Mouse (Mus musculus) heart, embryonic 11.5 days (tissue): ENCODE results near the gene Vapb. TPM values are rescaled to one million over a fixed set of nuclear protein-coding genes. Genes with fewer than 3 reads are reported as not detected.
"Not testable (repeated sequence)": the region's sequence is repeated elsewhere in the genome, so short reads cannot be mapped to it uniquely, and the experiment has no call there.

ENCODE experiments used
- ATAC-seq: fragments of 200-750 bp; cut with Nextera tagmentation; replicated peaks from 2 replicates; pipeline ENCODE4 v1.8.0; 2017; ENCODE audit warnings: moderate library complexity; ENCODE audit not compliant: insufficient number of reproducible peaks, low FRiP score, low TSS enrichment
- H3K27ac ChIP-seq: fragments of 300-500 bp; sonication (generic); 2 replicates; pipeline ENCODE4 v1.5.1; 2014; ENCODE audit warnings: mild to moderate bottlenecking, low read depth, low read length
- H3K27me3 ChIP-seq: fragments of 300-500 bp; sonication (generic); 2 replicates; pipeline ENCODE4 v1.6.1; 2014; ENCODE audit warnings: mild to moderate bottlenecking, low read length, mixed read lengths; ENCODE audit not compliant: control insufficient read depth, insufficient read depth
- H3K36me3 ChIP-seq: fragments of 300-500 bp; sonication (generic); 2 replicates; pipeline ENCODE4 v1.6.1; 2014; ENCODE audit warnings: mild to moderate bottlenecking, low read length, moderate library complexity, mixed read lengths; ENCODE audit not compliant: control insufficient read depth, insufficient read depth
- H3K4me1 ChIP-seq: fragments of 300-500 bp; sonication (generic); 2 replicates; pipeline ENCODE4 v1.6.1; 2014; ENCODE audit warnings: low read length; ENCODE audit not compliant: control insufficient read depth, insufficient read depth
- H3K4me2 ChIP-seq: fragments of 300-500 bp; sonication (generic); 2 replicates; pipeline ENCODE4 v1.6.1; 2014; ENCODE audit warnings: mild to moderate bottlenecking, moderate library complexity
- H3K4me3 ChIP-seq: fragments of 300-500 bp; sonication (generic); 2 replicates; pipeline ENCODE4 v1.5.1; 2014; ENCODE audit warnings: low read depth, low read length
- H3K9ac ChIP-seq: fragments of 300-500 bp; sonication (generic); 2 replicates; pipeline ENCODE4 v1.6.1; 2014; ENCODE audit warnings: mild to moderate bottlenecking, low read depth, low read length, moderate library complexity
- H3K9me3 ChIP-seq: fragments of 300-500 bp; sonication (generic); replicated peaks from 2 replicates; pipeline ENCODE4 v1.6.1; 2016; ENCODE audit warnings: low read length; ENCODE audit not compliant: control insufficient read depth
- WGBS: fragments of 180-500 bp; shearing (Covaris S2); extraction: QIAGEN DNeasy Blood & Tissue Kit; methylation state at CpG from one replicate; pipeline ENCODE4 v1.1.7; 2014; ENCODE audit not compliant: insufficient replicate concordance; 5-methylcytosine and 5-hydroxymethylcytosine counted together
- polyA plus RNA-seq: library from polyadenylated mRNA; unstranded; fragments of >200 nt; fragmentation: Nextera tagmentation; extraction: Ambion mirVana; gene quantifications from 2 replicates; pipeline ENCODE4 v1.2.1, GENCODE M21; 2014

The Vapb gene
- polyA plus RNA-seq, 1 experiment from 2014 or later = 11.1 TPM

DNA sequence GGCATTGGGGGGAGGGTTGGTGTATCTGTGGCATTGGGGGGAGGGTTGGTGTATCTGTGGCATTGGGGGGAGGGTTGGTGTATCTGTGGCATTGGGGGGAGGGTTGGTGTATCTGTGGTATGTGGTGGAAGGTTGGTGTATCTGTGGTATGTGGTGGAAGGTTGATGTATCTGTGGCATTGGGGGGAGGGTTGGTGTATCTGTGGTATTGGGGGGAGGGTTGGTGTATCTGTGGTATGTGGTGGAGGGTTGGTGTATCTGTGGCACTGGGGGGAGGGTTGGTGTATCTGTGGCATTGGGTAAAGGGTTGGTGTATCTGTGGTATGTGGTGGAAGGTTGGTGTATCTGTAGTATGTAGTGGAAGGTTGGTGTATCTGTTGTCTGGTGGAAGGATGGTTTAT, 29.7 kb upstream of the Vapb start:
- not testable (repeated sequence) for H3K27ac ChIP-seq, H3K4me2 ChIP-seq, ATAC-seq, H3K36me3 ChIP-seq, H3K4me1 ChIP-seq, H3K9me3 ChIP-seq, H3K27me3 ChIP-seq, H3K9ac ChIP-seq, H3K4me3 ChIP-seq

DNA sequence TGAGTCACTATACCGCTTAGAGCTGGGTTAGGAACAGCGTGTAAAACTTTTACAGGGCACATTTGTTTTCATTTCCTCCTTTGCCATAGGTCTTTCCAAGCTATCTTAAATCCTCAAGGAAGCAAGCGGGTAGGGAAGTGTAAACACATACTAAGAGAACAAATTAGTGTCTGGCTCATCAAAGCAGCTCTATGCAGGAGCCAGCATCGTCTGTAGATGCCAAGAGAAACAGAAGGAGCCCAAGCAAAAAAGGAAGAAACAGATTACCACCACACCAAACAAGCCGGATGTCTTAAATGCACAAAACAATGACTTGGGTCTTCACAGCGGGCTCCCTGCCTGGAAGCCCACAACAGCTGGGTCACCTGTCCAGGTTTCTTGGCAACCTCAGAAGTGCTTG, 27.1 kb upstream of the Vapb start:
- H3K27me3 ChIP-seq = no peaks in the 10 kb centered on the region
- H3K27ac ChIP-seq = no peak overlapping the region
- H3K4me1 ChIP-seq = peaks cover 7% of the 10 kb centered on the region
- no peak for ATAC-seq
- no peak overlapping the region for H3K9ac ChIP-seq
- WGBS = 79% methylated on average over 6 of the region's 6 CpGs
- H3K4me3 ChIP-seq = no peak overlapping the region
- no peaks in the 10 kb centered on the region for H3K36me3 ChIP-seq
- H3K4me2 ChIP-seq = no peak overlapping the region
- no peaks in the 10 kb centered on the region for H3K9me3 ChIP-seq

DNA sequence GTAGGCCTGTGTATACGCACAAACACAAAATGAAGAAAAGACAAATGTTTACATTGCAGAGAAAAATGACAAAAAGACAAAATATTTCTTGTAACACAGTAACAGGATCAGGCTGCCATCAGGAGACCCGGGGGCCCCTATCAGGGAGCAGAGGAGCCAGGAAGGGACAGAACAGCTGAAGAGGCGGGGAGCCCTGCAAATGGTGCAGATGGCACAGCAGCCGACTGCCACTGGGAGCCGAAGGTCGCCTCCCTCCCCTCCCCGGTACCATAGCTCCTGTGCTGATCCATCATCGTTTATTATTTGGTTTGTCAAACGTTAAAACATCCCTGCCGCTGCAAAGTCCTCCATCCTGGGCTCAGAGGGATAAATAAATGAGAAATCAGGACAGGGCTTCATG, 24.7 kb upstream of the Vapb start:
- Histone ChIP-seq H3K27ac (no peak overlapping the region), H3K27me3 (no peaks in the 10 kb centered on the region), H3K4me1 (no peaks in the 10 kb centered on the region), H3K4me2 (no peak overlapping the region), H3K4me3 (no peak overlapping the region), H3K9me3 (no peaks in the 10 kb centered on the region), H3K36me3 (no peaks in the 10 kb centered on the region), H3K9ac (no peak overlapping the region)
- no peak for ATAC-seq
- 61% methylated on average over 10 of the region's 10 CpGs for WGBS

DNA sequence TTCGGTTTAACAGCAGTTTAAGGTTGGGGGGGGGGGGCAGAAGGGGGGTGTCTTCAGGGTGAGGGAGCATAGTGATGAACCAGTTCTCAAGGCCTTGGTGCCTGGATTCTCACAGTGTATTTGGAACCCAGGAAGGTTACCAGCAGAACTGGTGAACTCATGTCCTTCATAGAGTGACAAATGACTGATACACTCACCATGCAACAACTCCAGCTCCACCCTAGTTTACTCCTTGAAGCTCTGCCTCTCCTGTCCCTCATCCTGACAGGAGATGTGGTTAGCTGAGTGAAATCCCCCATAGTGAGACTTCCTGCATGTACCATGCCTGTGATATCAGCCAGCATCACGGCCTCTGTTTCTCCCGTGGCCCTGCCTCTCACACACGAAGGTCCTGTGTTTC, 24.1 kb upstream of the Vapb start:
- ATAC-seq = no peak
- H3K36me3 ChIP-seq = no peaks in the 10 kb centered on the region
- H3K9me3 ChIP-seq = no peaks in the 10 kb centered on the region
- H3K27me3 ChIP-seq = no peaks in the 10 kb centered on the region
- H3K4me2 ChIP-seq = no peak overlapping the region
- 82% methylated on average over 4 of the region's 4 CpGs for WGBS
- no peak overlapping the region for H3K9ac ChIP-seq
- no peak overlapping the region for H3K27ac ChIP-seq
- H3K4me3 ChIP-seq = no peak overlapping the region
- H3K4me1 ChIP-seq = no peaks in the 10 kb centered on the region

DNA sequence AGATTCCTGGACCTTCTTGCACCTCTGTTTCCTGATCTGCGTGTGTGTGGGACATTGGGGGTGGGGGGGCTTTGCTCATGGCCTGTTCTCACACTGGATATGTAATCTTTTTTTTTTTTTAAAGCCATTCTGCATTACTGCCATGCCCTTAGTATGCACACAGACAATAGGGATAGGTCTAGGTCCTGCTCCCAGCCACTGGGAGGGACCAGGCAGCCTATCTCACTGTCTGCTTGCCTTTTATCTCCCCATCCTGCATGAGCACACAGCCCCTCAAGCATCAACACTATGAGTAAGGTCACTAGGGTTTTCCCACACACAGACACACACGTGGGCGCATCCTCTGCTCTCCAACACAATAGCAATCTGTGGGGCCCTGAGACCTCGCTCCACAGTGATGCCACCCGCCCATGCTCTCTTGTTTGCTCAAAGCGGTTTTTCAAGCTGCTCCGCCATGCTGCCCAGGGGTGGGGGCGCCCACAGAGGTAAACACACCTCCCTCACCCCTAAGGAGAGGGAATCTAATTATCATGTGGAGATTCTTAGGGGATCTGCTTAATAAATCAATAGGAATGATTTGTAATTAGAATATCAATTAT, 22.6 kb upstream of the Vapb start:
- Histone ChIP-seq H3K4me3 (no peak overlapping the region), H3K36me3 (no peaks in the 10 kb centered on the region), H3K9me3 (no peaks in the 10 kb centered on the region), H3K27me3 (no peaks in the 10 kb centered on the region), H3K9ac (no peak overlapping the region), H3K4me2 (no peak overlapping the region), H3K4me1 (no peaks in the 10 kb centered on the region), H3K27ac (no peak overlapping the region)
- ATAC-seq = no peak
- WGBS = 67% methylated on average over 8 of the region's 8 CpGs

DNA sequence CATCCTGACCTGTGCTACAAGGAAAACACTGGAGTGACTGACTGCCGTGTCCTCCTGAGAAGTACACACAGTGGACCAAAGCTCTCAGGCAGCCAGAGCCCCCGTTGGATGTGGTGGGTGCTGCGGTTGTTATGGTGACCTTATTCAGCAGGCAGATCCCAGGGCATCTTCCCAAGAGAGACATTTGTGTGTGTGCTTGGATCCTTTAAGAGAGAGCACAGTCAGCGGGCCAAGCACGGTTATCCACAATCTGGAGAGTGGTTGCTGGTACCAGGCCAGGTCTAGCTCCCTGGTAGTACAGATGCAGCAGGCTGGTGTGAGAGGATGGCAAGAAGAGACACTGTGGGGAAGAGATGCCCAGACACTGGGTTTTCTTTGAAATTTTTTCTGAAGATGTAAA, 20.3 kb upstream of the Vapb start:
- 88% methylated on average over 5 of the region's 5 CpGs for WGBS
- H3K4me3 ChIP-seq = no peak overlapping the region
- H3K9ac ChIP-seq = no peak overlapping the region
- no peak for ATAC-seq
- H3K9me3 ChIP-seq = no peaks in the 10 kb centered on the region
- H3K27ac ChIP-seq = no peak overlapping the region
- H3K4me1 ChIP-seq = no peaks in the 10 kb centered on the region
- no peak overlapping the region for H3K4me2 ChIP-seq
- no peaks in the 10 kb centered on the region for H3K27me3 ChIP-seq
- no peaks in the 10 kb centered on the region for H3K36me3 ChIP-seq

DNA sequence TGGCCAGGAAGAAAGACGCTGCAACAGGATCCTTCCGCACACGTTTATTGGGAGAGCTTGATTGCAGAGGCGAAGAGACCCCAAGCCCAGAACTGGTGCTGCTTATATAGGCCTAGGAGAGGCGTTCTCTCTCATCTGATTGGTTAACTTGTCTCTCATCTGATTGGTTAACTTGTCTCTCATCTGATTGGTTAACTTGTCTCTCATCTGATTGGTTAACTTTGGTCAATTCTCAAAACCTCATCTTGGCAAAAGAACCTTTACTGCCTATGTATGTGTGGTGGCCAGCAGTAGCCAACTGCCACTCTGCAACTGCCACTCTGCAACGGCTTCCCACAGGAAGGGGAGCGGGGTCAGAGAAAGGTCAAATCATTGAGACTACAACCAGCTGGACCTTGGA, 18.2 kb upstream of the Vapb start, which contains the start of gene 1700010B08Rik:
Gene 1700010B08Rik (plus strand): TSS at position 301 of the 400 bp plus-strand sequence.
- ATAC-seq = not testable (repeated sequence)

DNA sequence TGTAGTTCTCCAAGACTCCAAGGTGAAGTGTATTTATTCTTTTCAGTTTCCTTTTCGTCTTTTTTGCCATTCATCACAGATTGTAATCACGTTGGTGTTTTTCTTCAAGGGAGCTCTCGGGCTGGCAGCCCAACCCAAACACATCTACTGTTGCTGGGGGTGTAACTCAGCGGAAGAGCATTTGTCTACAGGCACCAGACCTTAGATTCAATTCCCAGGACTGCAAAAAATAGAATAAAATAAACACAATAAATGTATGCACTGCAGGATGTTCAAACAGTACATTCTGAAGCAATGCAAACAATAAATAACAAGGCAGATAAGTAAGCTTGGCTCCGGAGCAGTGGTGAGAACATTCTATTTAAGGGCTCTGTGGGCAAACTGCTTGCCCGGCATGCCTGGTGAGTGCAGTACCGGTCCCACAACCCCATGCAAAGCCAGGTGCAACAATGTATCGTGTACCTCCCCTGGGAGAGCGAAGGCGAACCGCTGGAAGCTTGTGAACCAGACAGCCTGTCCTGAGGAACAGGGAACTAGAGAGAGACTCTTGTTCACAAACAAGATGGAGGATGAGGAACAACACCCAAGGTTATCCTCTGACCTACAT, 15.0 kb upstream of the Vapb start:
- H3K4me1 ChIP-seq = no peaks in the 10 kb centered on the region
- H3K27me3 ChIP-seq = no peaks in the 10 kb centered on the region
- H3K27ac ChIP-seq = no peak overlapping the region
- no peak overlapping the region for H3K4me3 ChIP-seq
- no peak overlapping the region for H3K9ac ChIP-seq
- ATAC-seq = no peak
- no peak overlapping the region for H3K4me2 ChIP-seq
- H3K36me3 ChIP-seq = no peaks in the 10 kb centered on the region
- 70% methylated on average over 11 of the region's 11 CpGs for WGBS
- H3K9me3 ChIP-seq = no peaks in the 10 kb centered on the region

More for the DNA sequence above, 18.2 kb upstream of the Vapb start, which contains the start of gene 1700010B08Rik:
- H3K27me3 ChIP-seq, H3K9me3 ChIP-seq, H3K9ac ChIP-seq, H3K36me3 ChIP-seq, H3K27ac ChIP-seq, H3K4me2 ChIP-seq, H3K4me1 ChIP-seq, H3K4me3 ChIP-seq: not testable (repeated sequence)
- 86% methylated on average over 6 of the region's 7 CpGs for WGBS

DNA sequence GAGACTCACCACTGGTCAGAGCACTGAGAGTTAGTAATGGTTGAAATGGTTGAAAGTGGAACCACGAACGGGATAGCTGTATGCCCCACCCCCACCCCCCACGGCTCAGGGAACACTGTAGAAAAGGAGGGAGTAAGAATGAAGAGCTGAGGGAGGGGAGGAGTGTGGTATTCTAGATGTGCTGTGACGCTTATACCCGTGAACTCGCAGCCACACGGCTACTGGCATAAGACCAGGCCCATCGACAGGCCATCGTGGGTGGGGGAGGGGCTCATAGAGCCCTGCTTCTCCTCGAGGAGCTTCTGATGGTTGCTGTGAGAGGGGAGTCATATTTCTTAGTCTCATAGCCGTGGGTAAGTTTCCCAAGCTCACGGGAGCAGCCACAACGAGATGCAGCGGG, 12.9 kb upstream of the Vapb start:
- H3K9me3 ChIP-seq = no peaks in the 10 kb centered on the region

More for the DNA sequence above, 12.9 kb upstream of the Vapb start:
- no peaks in the 10 kb centered on the region for H3K36me3 ChIP-seq
- no peaks in the 10 kb centered on the region for H3K27me3 ChIP-seq
- no peak overlapping the region for H3K9ac ChIP-seq
- no peak overlapping the region for H3K4me2 ChIP-seq
- WGBS = 46% methylated on average over 14 of the region's 14 CpGs
- no peaks in the 10 kb centered on the region for H3K4me1 ChIP-seq
- H3K27ac ChIP-seq = no peak overlapping the region
- H3K4me3 ChIP-seq = no peak overlapping the region
- no peak for ATAC-seq
